Comparison of ENCODE assay signal across 9 mouse cellular contexts in the genomic region with DNA sequence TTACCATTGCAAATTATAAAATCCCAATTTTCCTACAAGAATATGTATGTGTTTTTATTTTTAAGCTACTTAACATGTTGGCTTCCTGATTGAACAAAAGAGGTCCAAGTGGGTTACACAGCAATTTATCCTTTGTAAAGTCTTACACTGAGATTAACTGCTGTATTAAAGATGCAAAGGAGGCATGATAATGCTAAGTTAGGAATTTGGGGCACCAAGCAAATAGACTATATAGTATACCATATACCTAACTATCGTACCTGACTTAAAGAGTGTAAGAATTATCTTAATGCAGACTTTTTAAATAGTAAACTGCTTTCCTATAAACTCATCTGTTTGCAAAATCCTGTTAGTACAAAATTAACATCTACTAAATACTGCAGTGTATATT. TPM values are rescaled to one million over a fixed set of nuclear protein-coding genes. Genes with fewer than 3 reads are reported as not detected.
A peak's percentile ranks its signal among the peaks of the same experiment; 100 is the strongest.
DNase-seq lines count a peak whose midpoint lies in the region; ATAC-seq and TF ChIP-seq lines count a peak whose summit lies in the region.
"Had no signal": no experiment of that assay in that cellular context is flagged by ENCODE, and none has a peak within 500 bp of the region (broad histone marks: within the 10 kb centered on the region; RNA-seq: fewer than 3 reads in every experiment).

No protein-coding gene starts in this region.

- H3K4me2 ChIP-seq in heart, postnatal 0 days (ENCODE audit: low read depth, low read length) = peak overlapping the region; percentile 62; the same call in 1 of the 2 replicates
- H3K4me2 ChIP-seq in embryonic facial prominence, embryonic 12.5 days (replicated peaks) = peak overlapping the region; percentile 37
- H3K4me2 ChIP-seq in hindbrain, embryonic 11.5 days (replicated peaks; ENCODE audit: low read depth, low read length) = no peak overlapping the region

- no peak for ATAC-seq in heart, postnatal 0 days (ENCODE audit: insufficient read depth, low read depth)
- no peak for ATAC-seq in embryonic facial prominence, embryonic 12.5 days (ENCODE audit: insufficient number of reproducible peaks, insufficient read depth, low FRiP score, low TSS enrichment)
- ATAC-seq in hindbrain, embryonic 11.5 days (ENCODE audit: low FRiP score) = peak; percentile 11; the same call in 1 of the 2 replicates

- H3K27ac ChIP-seq in heart, postnatal 0 days (ENCODE audit: low read depth) = peak overlapping the region; percentile 77
- H3K27ac ChIP-seq in embryonic facial prominence, embryonic 12.5 days = no peak overlapping the region
- H3K27ac ChIP-seq in hindbrain, embryonic 11.5 days (ENCODE audit: low read depth, low read length) = peak overlapping the region; percentile 36; the same call in 1 of the 2 replicates
- H3K27ac ChIP-seq in midbrain, embryonic 10.5 days (replicated peaks) = no peak overlapping the region

- no peaks in the 10 kb centered on the region for H3K36me3 ChIP-seq in heart, postnatal 0 days (replicated peaks; ENCODE audit: control insufficient read depth, insufficient read depth, low read length)
- H3K36me3 ChIP-seq in embryonic facial prominence, embryonic 12.5 days = no peaks in the 10 kb centered on the region
- H3K36me3 ChIP-seq in hindbrain, embryonic 11.5 days (ENCODE audit: control insufficient read depth, insufficient read depth, low read length) = no peaks in the 10 kb centered on the region
- no peaks in the 10 kb centered on the region for H3K36me3 ChIP-seq in midbrain, embryonic 10.5 days
- H3K36me3 ChIP-seq: liver, embryonic 13.5 days had no signal

- DNase-seq in heart, postnatal 0 days (ENCODE audit: low spot score) = no peak
- DNase-seq in heart, postnatal 36 days = no peak
- DNase-seq in hindbrain, embryonic 11.5 days (ENCODE audit: low spot score) = no peak
- DNase-seq in midbrain, embryonic 10.5 days (ENCODE audit: low spot score) = no peak
- no peak for DNase-seq in urinary bladder, postnatal 25 days (ENCODE audit: low spot score)
- DNase-seq in ovary, postnatal 10 days (ENCODE audit: low spot score) = no peak
- no peak for DNase-seq in adrenal gland, postnatal 25 days
- DNase-seq: liver, embryonic 13.5 days had no signal

- intact Hi-C loops in heart, postnatal 36 days (cut with DNase I) = no loop called here

- no peaks in the 10 kb centered on the region for H3K27me3 ChIP-seq in heart, postnatal 0 days (ENCODE audit: control insufficient read depth, insufficient read depth, low read length)
- H3K27me3 ChIP-seq in embryonic facial prominence, embryonic 12.5 days = no peaks in the 10 kb centered on the region
- H3K27me3 ChIP-seq in hindbrain, embryonic 11.5 days (ENCODE audit: control insufficient read depth, insufficient read depth, low read length) = no peaks in the 10 kb centered on the region
- no peaks in the 10 kb centered on the region for H3K27me3 ChIP-seq in midbrain, embryonic 10.5 days (ENCODE audit: low read depth, poor library complexity, severe bottlenecking)
- H3K27me3 ChIP-seq: liver, embryonic 13.5 days had no signal

- WGBS in heart, postnatal 0 days = 75% methylated on average over 1 of the region's 1 CpGs
- WGBS in embryonic facial prominence, embryonic 12.5 days = 84% methylated on average over 1 of the region's 1 CpGs
- WGBS in hindbrain, embryonic 11.5 days = 89% methylated on average over 1 of the region's 1 CpGs
- WGBS in midbrain, embryonic 10.5 days = 86% methylated on average over 1 of the region's 1 CpGs

- no peaks in the 10 kb centered on the region for H3K9me3 ChIP-seq in heart, postnatal 0 days (replicated peaks; ENCODE audit: control insufficient read depth, low read length)
- H3K9me3 ChIP-seq in embryonic facial prominence, embryonic 12.5 days = no peaks in the 10 kb centered on the region
- no peaks in the 10 kb centered on the region for H3K9me3 ChIP-seq in hindbrain, embryonic 11.5 days (ENCODE audit: control insufficient read depth, low read length)
- no peaks in the 10 kb centered on the region for H3K9me3 ChIP-seq in midbrain, embryonic 10.5 days (replicated peaks)
- H3K9me3 ChIP-seq: liver, embryonic 13.5 days had no signal

- peaks cover 15% of the 10 kb centered on the region for H3K4me1 ChIP-seq in heart, postnatal 0 days (ENCODE audit: control insufficient read depth, insufficient read depth)
- H3K4me1 ChIP-seq in embryonic facial prominence, embryonic 12.5 days = peaks cover 20% of the 10 kb centered on the region; the same call in 1 of the 2 replicates
- no peaks in the 10 kb centered on the region for H3K4me1 ChIP-seq in hindbrain, embryonic 11.5 days (replicated peaks; ENCODE audit: control insufficient read depth, insufficient read depth, low read length)
- peaks cover 35% of the 10 kb centered on the region for H3K4me1 ChIP-seq in midbrain, embryonic 10.5 days

- peak overlapping the region; percentile 39; the same call in 1 of the 2 replicates for H3K4me3 ChIP-seq in heart, postnatal 0 days (ENCODE audit: low read depth, low read length)
- H3K4me3 ChIP-seq in embryonic facial prominence, embryonic 12.5 days = no peak overlapping the region
- no peak overlapping the region for H3K4me3 ChIP-seq in hindbrain, embryonic 11.5 days (ENCODE audit: low read depth, low read length)
- peak overlapping the region; percentile 40; the same call in 1 of the 2 replicates for H3K4me3 ChIP-seq in midbrain, embryonic 10.5 days

- TF ChIP-seq EP300 in heart, postnatal 0 days (IDR thresholded peaks at IDR 0.05; ENCODE audit: low read depth) = no peak

- no peak overlapping the region for H3K9ac ChIP-seq in heart, postnatal 0 days (replicated peaks; ENCODE audit: low read depth, low read length)
- H3K9ac ChIP-seq in embryonic facial prominence, embryonic 12.5 days = no peak overlapping the region
- H3K9ac ChIP-seq in hindbrain, embryonic 11.5 days (ENCODE audit: low read depth, low read length) = no peak overlapping the region
- H3K9ac ChIP-seq: liver, embryonic 13.5 days had no signal

- TF ChIP-seq CTCF in heart, postnatal 0 days (IDR thresholded peaks at IDR 0.05; ENCODE audit: low read depth) = no peak

RNA-seq across cellular contexts. Expression of a gene that starts 26.4 kb away (rescaled TPM):
- total RNA-seq in heart, postnatal 0 days (2014; rRNA removed; ENCODE audit: low replicate concordance) = 45.0 and 49.0 TPM in 2 replicates
- 12.5 and 13.0 TPM in 2 replicates for polyA plus RNA-seq in heart, postnatal 0 days (2015; fragmentation: Nextera tagmentation; extraction: Ambion mirVana)
- 10 to 100 TPM; 65.9 to 68.3 TPM for total RNA-seq in heart, postnatal 36 days (2021)
- polyA plus RNA-seq in embryonic facial prominence, embryonic 12.5 days (2016; fragmentation: Nextera tagmentation; extraction: Ambion mirVana) = 31.6 and 32.0 TPM in 2 replicates
- 30.1 and 39.8 TPM in 2 replicates for polyA plus RNA-seq in hindbrain, embryonic 11.5 days (2014; fragmentation: Nextera tagmentation; extraction: Ambion mirVana)
- 22.7 and 23.1 TPM in 2 replicates for polyA plus RNA-seq in midbrain, embryonic 10.5 days (2016; fragmentation: Nextera tagmentation; extraction: Ambion mirVana)
- total RNA-seq in adrenal gland, postnatal 25 days (2021) = 104 and 112 TPM in 2 replicates

RNA-seq across cellular contexts. Expression of a gene that starts 27.1 kb away (rescaled TPM):
- total RNA-seq in heart, postnatal 0 days (2014; rRNA removed; ENCODE audit: low replicate concordance) = 0.34 TPM in 1 of 2 replicates, not detected in the other
- polyA plus RNA-seq in heart, postnatal 0 days (2015; fragmentation: Nextera tagmentation; extraction: Ambion mirVana) = 3.2 and 3.4 TPM in 2 replicates
- total RNA-seq in heart, postnatal 36 days (2021) = 1 to 10 TPM; 1.1 TPM
- polyA plus RNA-seq in embryonic facial prominence, embryonic 12.5 days (2016; fragmentation: Nextera tagmentation; extraction: Ambion mirVana) = 6.2 and 8.8 TPM in 2 replicates
- 6.5 and 8.3 TPM in 2 replicates for polyA plus RNA-seq in hindbrain, embryonic 11.5 days (2014; fragmentation: Nextera tagmentation; extraction: Ambion mirVana)
- polyA plus RNA-seq in midbrain, embryonic 10.5 days (2016; fragmentation: Nextera tagmentation; extraction: Ambion mirVana) = 8.2 and 9.2 TPM in 2 replicates
- total RNA-seq in adrenal gland, postnatal 25 days (2021) = 4.2 and 5.9 TPM in 2 replicates

Comparison
In these comparisons a context has a peak if more than half of its experiments do, and no peak if none do; other contexts are left out.
1. H3K27ac ChIP-seq: peak in heart, postnatal 0 days (single experiment) and hindbrain, embryonic 11.5 days (single experiment); none in embryonic facial prominence, embryonic 12.5 days (single experiment) and midbrain, embryonic 10.5 days (single experiment).
2. H3K4me3 ChIP-seq: peak in heart, postnatal 0 days (single experiment) and midbrain, embryonic 10.5 days (single experiment); none in embryonic facial prominence, embryonic 12.5 days (single experiment) and hindbrain, embryonic 11.5 days (single experiment).